Comparison of ENCODE assay signal across 19 mouse cellular contexts in the genomic region with DNA sequence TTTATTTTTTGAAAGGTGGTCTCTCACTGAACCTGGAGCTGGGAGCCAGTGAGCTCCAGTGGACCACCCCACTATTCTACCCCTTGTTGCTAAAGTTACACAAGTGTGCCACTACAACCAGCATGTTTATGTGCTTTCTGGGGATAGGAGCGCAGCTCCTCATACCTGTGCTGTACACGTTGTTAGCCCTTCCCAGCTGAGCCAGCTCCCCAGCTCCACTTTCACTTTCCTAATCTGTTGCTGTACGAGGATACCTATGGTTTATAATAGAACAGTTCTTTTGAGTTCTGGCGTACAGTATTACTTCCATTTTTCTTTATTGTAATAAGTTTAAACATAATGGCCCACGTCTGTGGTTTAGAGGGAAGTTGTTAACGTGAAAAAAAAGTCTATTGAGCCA. TPM values are rescaled to one million over a fixed set of nuclear protein-coding genes. Genes with fewer than 3 reads are reported as not detected.
A peak's percentile ranks its signal among the peaks of the same experiment; 100 is the strongest.
DNase-seq lines count a peak whose midpoint lies in the region; ATAC-seq and TF ChIP-seq lines count a peak whose summit lies in the region.
"Had no signal": no experiment of that assay in that cellular context is flagged by ENCODE, and none has a peak within 500 bp of the region (broad histone marks: within the 10 kb centered on the region; RNA-seq: fewer than 3 reads in every experiment).

No protein-coding gene starts in this region.

- H3K9ac ChIP-seq in liver, embryonic 13.5 days, result 0 out of 2 replicates have a peak overlapping the region, but pooled peaks have one; percentile 5
- H3K9ac ChIP-seq: limb, embryonic 15.5 days; lung, embryonic 14.5 days; midbrain, embryonic 15.5 days had no signal

- 59% methylated on average over 6 of the region's 6 CpGs for WGBS in liver, embryonic 13.5 days (ENCODE audit: insufficient replicate concordance)

- H3K4me3 ChIP-seq in gastrocnemius, adult 2 months, result peak overlapping the region; percentile 38
- no peak overlapping the region for H3K4me3 ChIP-seq in liver, embryonic 13.5 days (replicated peaks)
- H3K4me3 ChIP-seq: forebrain, embryonic 10.5 days; limb, embryonic 15.5 days; midbrain, embryonic 15.5 days had no signal

- no peaks in the 10 kb centered on the region for H3K9me3 ChIP-seq in liver, embryonic 13.5 days (replicated peaks)
- H3K9me3 ChIP-seq: limb, embryonic 15.5 days; midbrain, embryonic 15.5 days had no signal

- DNase-seq in gastrocnemius, adult 2 months, result peak; percentile 25
- no peak for DNase-seq in gastrocnemius, postnatal 25 days
- no peak for DNase-seq in liver, embryonic 13.5 days
- no peak for DNase-seq in liver
- no peak for DNase-seq in kidney, postnatal 14 days
- DNase-seq in layer of hippocampus, adult 9-11 months, result no peak
- DNase-seq: cerebellum, adult 11-12 months; cerebellum, postnatal 36 days; gastrocnemius, postnatal 36 days; heart, postnatal 10 days; lung, embryonic 14.5 days; right cerebral cortex, postnatal 25 days had no signal

- H3K4me1 ChIP-seq in liver, embryonic 13.5 days (replicated peaks), result peaks cover 21% of the 10 kb centered on the region
- H3K4me1 ChIP-seq: forebrain, embryonic 10.5 days; limb, embryonic 15.5 days; midbrain, embryonic 15.5 days had no signal

- H3K27ac ChIP-seq in gastrocnemius, adult 2 months, result peak overlapping the region; percentile 35
- no peak overlapping the region for H3K27ac ChIP-seq in liver, embryonic 13.5 days
- H3K27ac ChIP-seq: forebrain, embryonic 10.5 days; kidney, postnatal 0 days; limb, embryonic 15.5 days; midbrain, embryonic 15.5 days had no signal

- peaks cover 38% of the 10 kb centered on the region for H3K36me3 ChIP-seq in liver, embryonic 13.5 days

- ATAC-seq in liver, embryonic 13.5 days (ENCODE audit: low read depth), result 0 out of 2 replicates have a peak, but pooled peaks have one; percentile 7
- ATAC-seq in granulocyte monocyte progenitor cell, adult 5-6 weeks (replicated peaks; ENCODE audit: poor library complexity, severe bottlenecking), result peak; percentile 49
- 0 out of 2 replicates have a peak, but pooled peaks have one; percentile 31 for ATAC-seq in megakaryocyte-erythroid progenitor cell, adult 5-6 weeks (replicated peaks; ENCODE audit: low FRiP score, low TSS enrichment, poor library complexity, severe bottlenecking)
- ATAC-seq: midbrain, embryonic 15.5 days; Patski had no signal

- TF ChIP-seq CTCF in gastrocnemius, adult 2 months (IDR thresholded peaks at IDR 0.05), result no peak

- H3K27me3 ChIP-seq in liver, embryonic 13.5 days, result no peaks in the 10 kb centered on the region
- H3K27me3 ChIP-seq: limb, embryonic 15.5 days; midbrain, embryonic 15.5 days; Patski had no signal

- intact Hi-C loops in gastrocnemius, adult 2 months (cut with DNase I), result no loop called here

- no peak overlapping the region for H3K4me2 ChIP-seq in liver, embryonic 13.5 days
- H3K4me2 ChIP-seq: limb, embryonic 15.5 days; lung, embryonic 14.5 days; midbrain, embryonic 15.5 days had no signal

RNA-seq across cellular contexts. Expression of gene Msl2, which starts 25.5 kb away (rescaled TPM):
- total RNA-seq in gastrocnemius, adult 2 months (2021), result 10 to 100 TPM; 28.4 to 29.3 TPM
- total RNA-seq in gastrocnemius, postnatal 25 days (2021), result 10 to 100 TPM; 20.9 to 23.1 TPM
- polyA plus RNA-seq in liver, embryonic 13.5 days (2015; fragmentation: Nextera tagmentation; extraction: Ambion mirVana), result 2.6 and 2.9 TPM in 2 replicates
- 55.3 and 55.8 TPM in 2 replicates for total RNA-seq in granulocyte monocyte progenitor cell, adult 5-6 weeks (2014; fragmentation: Nextera tagmentation)
- 38.0 and 47.4 TPM in 2 replicates for total RNA-seq in granulocyte monocyte progenitor cell, adult 5-6 weeks (2017)
- 50.4 and 86.2 TPM in 2 replicates for total RNA-seq in megakaryocyte-erythroid progenitor cell, adult 5-6 weeks (2014; fragmentation: Nextera tagmentation)
- total RNA-seq in megakaryocyte-erythroid progenitor cell, adult 5-6 weeks (2017), result 50.3 and 52.2 TPM in 2 replicates
